Comparison of ENCODE assay signal across 7 mouse cellular contexts in genomic region chr7:78578461-78579359, GRCm38 (mm10).
DNase-seq lines count a peak whose midpoint lies in the region; ATAC-seq and TF ChIP-seq lines count a peak whose summit lies in the region.

No protein-coding gene starts in this region.

- peak overlapping the region; percentile 83 for H3K4me3 ChIP-seq in megakaryocyte, embryonic 14.5 days (replicated peaks)
- H3K4me3 ChIP-seq in forebrain, postnatal 0 days (ENCODE audit: low read depth, low read length), result peak overlapping the region; percentile 79
- H3K4me3 ChIP-seq in liver, embryonic 12.5 days, result peak overlapping the region; percentile 40

- H3K36me3 ChIP-seq in megakaryocyte, embryonic 14.5 days (replicated peaks; ENCODE audit: low read length), result no peaks in the 10 kb centered on the region
- no peaks in the 10 kb centered on the region for H3K36me3 ChIP-seq in forebrain, postnatal 0 days (ENCODE audit: insufficient read depth)
- no peaks in the 10 kb centered on the region for H3K36me3 ChIP-seq in liver, embryonic 12.5 days

- TF ChIP-seq CTCF in forebrain, postnatal 0 days (IDR thresholded peaks at IDR 0.05; ENCODE audit: low read depth), result no peak

- H3K27ac ChIP-seq in forebrain, postnatal 0 days (ENCODE audit: low read depth, low read length), result peak overlapping the region; percentile 93
- H3K27ac ChIP-seq in liver, embryonic 12.5 days, result no peak overlapping the region

- peaks cover 28% of the 10 kb centered on the region for H3K4me1 ChIP-seq in megakaryocyte, embryonic 14.5 days
- peaks cover 9% of the 10 kb centered on the region; the same call in 1 of the 2 replicates for H3K4me1 ChIP-seq in forebrain, postnatal 0 days (ENCODE audit: insufficient read depth)
- H3K4me1 ChIP-seq in liver, embryonic 12.5 days, result no peaks in the 10 kb centered on the region

- 1% methylated on average over 54 of the region's 66 CpGs for WGBS in forebrain, postnatal 0 days
- WGBS in liver, embryonic 12.5 days (ENCODE audit: insufficient replicate concordance), result 3% methylated on average over 48 of the region's 66 CpGs

- H3K9me3 ChIP-seq in megakaryocyte, embryonic 14.5 days, result peaks cover 5% of the 10 kb centered on the region; the same call in 1 of the 2 replicates
- H3K9me3 ChIP-seq in forebrain, postnatal 0 days (ENCODE audit: low read length), result no peaks in the 10 kb centered on the region
- no peaks in the 10 kb centered on the region for H3K9me3 ChIP-seq in liver, embryonic 12.5 days (replicated peaks)

- DNase-seq in cerebellum, adult 9-10 months, result peak; percentile 74
- peak; percentile 57 for DNase-seq in forebrain, postnatal 0 days
- peak; percentile 72 for DNase-seq in right cerebral cortex, postnatal 25 days
- DNase-seq in urinary bladder, postnatal 4 days (ENCODE audit: low spot score in 2 of 2), result no peak

- ATAC-seq in megakaryocyte, adult 5-6 weeks (ENCODE audit: poor library complexity, severe bottlenecking), result no peak
- ATAC-seq in forebrain, postnatal 0 days, result peak; percentile 17
- no peak for ATAC-seq in liver, embryonic 12.5 days

- peak overlapping the region; percentile 81 for H3K4me2 ChIP-seq in forebrain, postnatal 0 days (ENCODE audit: low read depth)
- peak overlapping the region; percentile 62 for H3K4me2 ChIP-seq in liver, embryonic 12.5 days

- H3K27me3 ChIP-seq in megakaryocyte, embryonic 14.5 days (replicated peaks), result peaks cover 95% of the 10 kb centered on the region
- no peaks in the 10 kb centered on the region for H3K27me3 ChIP-seq in forebrain, postnatal 0 days (ENCODE audit: insufficient read depth, low read length)
- peaks cover 97% of the 10 kb centered on the region for H3K27me3 ChIP-seq in liver, embryonic 12.5 days (replicated peaks)

- peak overlapping the region; percentile 84 for H3K9ac ChIP-seq in forebrain, postnatal 0 days
- no peak overlapping the region for H3K9ac ChIP-seq in liver, embryonic 12.5 days

Comparison
In these comparisons a context has a peak if more than half of its experiments do, and no peak if none do; other contexts are left out.
1. DNase-seq: peak in cerebellum, adult 9-10 months (single experiment), forebrain, postnatal 0 days (single experiment) and right cerebral cortex, postnatal 25 days (single experiment); none in urinary bladder, postnatal 4 days (0 of 2).
2. Peak in every context shown above with its lines, with median percentiles within 50 percentile points of each other: H3K4me3 ChIP-seq.